In the genomic region with DNA sequence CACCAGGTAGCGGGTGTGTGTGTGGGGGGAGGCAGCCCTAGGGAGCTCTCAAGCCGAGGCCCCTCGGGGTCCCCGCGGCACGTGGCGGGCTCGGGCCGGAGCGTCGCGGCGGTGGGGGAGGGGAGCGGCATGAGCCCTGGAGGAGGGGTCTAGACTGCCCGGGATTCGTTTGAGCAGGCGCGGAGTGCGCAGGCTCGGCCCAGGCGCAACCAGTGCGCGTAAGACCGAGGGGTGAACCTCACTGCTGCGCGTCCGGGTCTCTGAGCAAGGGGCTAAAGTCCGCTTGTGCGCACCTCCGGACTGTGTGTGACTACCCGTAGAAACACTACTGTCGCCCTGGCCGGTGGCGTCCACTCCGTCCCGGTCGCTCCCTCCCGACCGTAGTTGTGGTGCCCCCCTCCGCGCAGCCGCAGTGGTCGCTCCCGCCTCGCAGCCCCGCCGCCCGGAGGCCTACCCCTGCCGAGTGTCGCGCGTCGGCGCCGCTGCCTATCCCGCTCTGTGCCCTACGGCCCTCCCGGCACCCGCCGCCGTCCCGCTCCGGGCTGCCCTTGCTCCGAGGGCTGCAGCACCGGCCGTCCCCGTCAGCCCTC, we compare ENCODE assay signal across 8 mouse cellular contexts. TPM values are rescaled to one million over a fixed set of nuclear protein-coding genes. Genes with fewer than 3 reads are reported as not detected.
DNase-seq lines count a peak whose midpoint lies in the region; ATAC-seq lines count a peak whose summit lies in the region.

A gene (plus strand): TSS at position 459 of the 590 bp plus-strand sequence.

- peak; percentile 88 for ATAC-seq in inflammation-experienced regulatory T-cells, adult 6 months
- ATAC-seq in megakaryocyte-erythroid progenitor cell, adult 5-6 weeks (replicated peaks; ENCODE audit: low FRiP score, low TSS enrichment, poor library complexity, severe bottlenecking), result peak; percentile 92

- intact Hi-C loops in gastrocnemius, postnatal 14 days (cut with DNase I; ENCODE audit: low total_unique reads), result no loop called here
- intact Hi-C loops in left cerebral cortex, postnatal 10 days (cut with DNase I), result no loop called here

- peak; percentile 88 for DNase-seq in adipocyte (ENCODE audit: low spot score)
- DNase-seq in embryo, embryonic 10 days (ENCODE audit: low spot score), result peak; percentile 92
- DNase-seq in gastrocnemius, postnatal 14 days, result peak; percentile 88
- peak; percentile 85 to 93 for DNase-seq in left cerebral cortex, postnatal 10 days (ENCODE audit: extremely low spot score in 1 of 2, low spot score in 2 of 2)
- DNase-seq in right cerebral cortex, postnatal 25 days, result peak; percentile 91
- peak; percentile 83 to 85 for DNase-seq in urinary bladder, postnatal 4 days (ENCODE audit: low spot score in 2 of 2)

RNA-seq across cellular contexts. Expression of the gene that starts here (rescaled TPM):
- 10 to 100 TPM; 70.3 to 76.0 TPM for total RNA-seq in gastrocnemius, postnatal 14 days (2021)
- polyA plus RNA-seq in inflammation-experienced regulatory T-cells, adult 6 months (2017; shearing (Covaris generic)), result 10 to 100 TPM; 12.6 to 18.9 (median 18.0) TPM
- total RNA-seq in left cerebral cortex, postnatal 10 days (2021), result 100 to 1,000 TPM; 124 to 125 TPM
- 153 and 172 TPM in 2 replicates for total RNA-seq in megakaryocyte-erythroid progenitor cell, adult 5-6 weeks (2014; fragmentation: Nextera tagmentation)
- total RNA-seq in megakaryocyte-erythroid progenitor cell, adult 5-6 weeks (2017), result 241 and 243 TPM in 2 replicates

Comparison
In these comparisons a context has a peak if more than half of its experiments do, and no peak if none do; other contexts are left out.
1. Peak in every context shown above with its lines: DNase-seq and ATAC-seq.